In genomic region chr12:52603695-52604255, GRCm38 (mm10) we compare ENCODE assay signal across 8 mouse cellular contexts.
A peak's percentile ranks its signal among the peaks of the same experiment; 100 is the strongest.
DNase-seq lines count a peak whose midpoint lies in the region; ATAC-seq and TF ChIP-seq lines count a peak whose summit lies in the region.

No protein-coding gene starts in this region.

- in situ Hi-C loops in ES-E14 (cut with MboI; ENCODE audit: low sequenced_read_pairs in 2 of 2, unreplicated experiment in 2 of 2) = no loop called here

- H3K4me2 ChIP-seq in intestine, embryonic 15.5 days (replicated peaks) = peak overlapping the region; percentile 82
- peak overlapping the region; percentile 76 for H3K4me2 ChIP-seq in midbrain, embryonic 13.5 days (replicated peaks)

- H3K36me3 ChIP-seq in ES-E14 (ENCODE audit: control insufficient read depth, insufficient read depth, low read length, poor library complexity, severe bottlenecking) = no peaks in the 10 kb centered on the region
- H3K36me3 ChIP-seq in intestine, embryonic 15.5 days = no peaks in the 10 kb centered on the region
- no peaks in the 10 kb centered on the region for H3K36me3 ChIP-seq in limb, embryonic 10.5 days
- H3K36me3 ChIP-seq in midbrain, embryonic 13.5 days = no peaks in the 10 kb centered on the region

- ATAC-seq in intestine, embryonic 15.5 days = peak; percentile 78
- peak; percentile 86 for ATAC-seq in midbrain, embryonic 13.5 days

- H3K4me1 ChIP-seq in ES-E14 (ENCODE audit: control insufficient read depth in 2 of 2, insufficient read depth in 2 of 2, low read length in 2 of 2, poor library complexity in 1 of 2) = peaks cover 4% of the 10 kb centered on the region in 2 experiments; a peak in 1 of 4 replicates
- 0 out of 2 replicates have a peak, but pooled peaks cover 6% of the 10 kb centered on the region for H3K4me1 ChIP-seq in intestine, embryonic 15.5 days (replicated peaks)
- H3K4me1 ChIP-seq in limb, embryonic 10.5 days = peaks cover 12% of the 10 kb centered on the region
- H3K4me1 ChIP-seq in midbrain, embryonic 13.5 days (replicated peaks) = peaks cover 12% of the 10 kb centered on the region

- H3K9me3 ChIP-seq in ES-E14 (ENCODE audit: control insufficient read depth, insufficient read depth, low read depth, low read length) = no peaks in the 10 kb centered on the region
- H3K9me3 ChIP-seq in intestine, embryonic 15.5 days = no peaks in the 10 kb centered on the region
- H3K9me3 ChIP-seq in limb, embryonic 10.5 days (replicated peaks) = no peaks in the 10 kb centered on the region
- H3K9me3 ChIP-seq in midbrain, embryonic 13.5 days = no peaks in the 10 kb centered on the region

- peak overlapping the region; percentile 76 for H3K9ac ChIP-seq in ES-E14 (ENCODE audit: insufficient read depth, low read depth, low read length, poor library complexity, severe bottlenecking)
- H3K9ac ChIP-seq in intestine, embryonic 15.5 days = peak overlapping the region; percentile 75
- H3K9ac ChIP-seq in midbrain, embryonic 13.5 days (replicated peaks) = peak overlapping the region; percentile 76

- H3K27ac ChIP-seq in ES-E14 (ENCODE audit: insufficient read depth, low read depth, low read length, poor library complexity, severe bottlenecking) = peak overlapping the region; percentile 68; the same call in 1 of the 2 replicates
- peak overlapping the region; percentile 95 for H3K27ac ChIP-seq in intestine, embryonic 15.5 days
- peak overlapping the region; percentile 97 for H3K27ac ChIP-seq in limb, embryonic 10.5 days
- H3K27ac ChIP-seq in midbrain, embryonic 13.5 days = peak overlapping the region; percentile 84

- under 1% methylated on average over 21 of the region's 21 CpGs for WGBS in intestine, embryonic 15.5 days
- WGBS in limb, embryonic 10.5 days = under 1% methylated on average over 21 of the region's 21 CpGs
- under 1% methylated on average over 21 of the region's 21 CpGs for WGBS in midbrain, embryonic 13.5 days

- no peaks in the 10 kb centered on the region for H3K27me3 ChIP-seq in intestine, embryonic 15.5 days (replicated peaks)
- H3K27me3 ChIP-seq in limb, embryonic 10.5 days (ENCODE audit: low read depth, poor library complexity, severe bottlenecking) = no peaks in the 10 kb centered on the region
- H3K27me3 ChIP-seq in midbrain, embryonic 13.5 days = no peaks in the 10 kb centered on the region

- H3K4me3 ChIP-seq in ES-E14 (ENCODE audit: insufficient read depth in 1 of 2, low read depth in 1 of 2, low read length in 2 of 2, poor library complexity in 1 of 2, severe bottlenecking in 1 of 2) = peak overlapping the region; percentile 76 to 98
- H3K4me3 ChIP-seq in intestine, embryonic 15.5 days (replicated peaks) = peak overlapping the region; percentile 74
- H3K4me3 ChIP-seq in limb, embryonic 10.5 days = peak overlapping the region; percentile 92
- H3K4me3 ChIP-seq in midbrain, embryonic 13.5 days (replicated peaks) = peak overlapping the region; percentile 95

- DNase-seq in 3T3-L1 (ENCODE audit: low read depth, low spot score) (peak; percentile 91), ES-E14 (ENCODE audit: low read depth, low spot score) (peak; percentile 69)
- peak; percentile 73 for DNase-seq in embryo, embryonic 10 days (ENCODE audit: low spot score)
- DNase-seq in gastrocnemius, adult 8-10 months (ENCODE audit: low spot score in 2 of 2) = peak; percentile 56 to 60
- peak; percentile 62 for DNase-seq in limb, embryonic 10.5 days (ENCODE audit: low spot score)
- DNase-seq in yolk sac, embryonic 10.5 days (ENCODE audit: low spot score) = peak; percentile 86

TF ChIP-seq in ES-E14, 5 proteins besides CTCF, POLR2A, EP300 and RAD21:
- TF ChIP-seq HCFC1 (IDR thresholded peaks at IDR 0.05; ENCODE audit: borderline replicate concordance, insufficient read depth, low read length) = no peak
- peak; percentile 78 for TF ChIP-seq MAFK (IDR thresholded peaks at IDR 0.05; ENCODE audit: insufficient read depth, low read depth, low read length)

Comparison
In these comparisons a context has a peak if more than half of its experiments do, and no peak if none do; other contexts are left out.
1. Peak in every context shown above with its lines: DNase-seq, ATAC-seq, H3K4me3 ChIP-seq and H3K27ac ChIP-seq.